ENCODE assay signal across 14 mouse cellular contexts in genomic region chr11:69528031-69528390, GRCm38 (mm10). TPM values are rescaled to one million over a fixed set of nuclear protein-coding genes. Genes with fewer than 3 reads are reported as not detected.
DNase-seq lines count a peak whose midpoint lies in the region; ATAC-seq and TF ChIP-seq lines count a peak whose summit lies in the region.
"Had no signal": no experiment of that assay in that cellular context is flagged by ENCODE, and none has a peak within 500 bp of the region (broad histone marks: within the 10 kb centered on the region; RNA-seq: fewer than 3 reads in every experiment).

No protein-coding gene starts in this region.

- no peak overlapping the region for H3K4me3 ChIP-seq in embryonic facial prominence, embryonic 13.5 days
- H3K4me3 ChIP-seq in forebrain, embryonic 14.5 days (ENCODE audit: low read depth, low read length) = no peak overlapping the region
- H3K4me3 ChIP-seq in hindbrain, postnatal 0 days (ENCODE audit: low read length) = no peak overlapping the region
- H3K4me3 ChIP-seq in midbrain, embryonic 16.5 days (ENCODE audit: low read depth, low read length) = no peak overlapping the region
- no peak overlapping the region for H3K4me3 ChIP-seq in liver, embryonic 12.5 days
- H3K4me3 ChIP-seq in kidney, adult 2 months (ENCODE audit: insufficient read depth, low read depth, low read length) = no peak overlapping the region
- H3K4me3 ChIP-seq: gastrocnemius, adult 2 months had no signal

- ATAC-seq in embryonic facial prominence, embryonic 13.5 days (ENCODE audit: insufficient number of reproducible peaks, insufficient read depth, low FRiP score, low TSS enrichment, low read depth) = no peak
- ATAC-seq in forebrain, embryonic 14.5 days = no peak
- ATAC-seq in hindbrain, postnatal 0 days = no peak
- no peak for ATAC-seq in midbrain, embryonic 16.5 days
- no peak for ATAC-seq in liver, embryonic 12.5 days

- peak overlapping the region; percentile 61 for H3K4me2 ChIP-seq in embryonic facial prominence, embryonic 13.5 days
- peak overlapping the region; percentile 56; the same call in 1 of the 2 replicates for H3K4me2 ChIP-seq in forebrain, embryonic 14.5 days (ENCODE audit: low read length)
- peak overlapping the region; percentile 48; the same call in 1 of the 2 replicates for H3K4me2 ChIP-seq in hindbrain, postnatal 0 days (ENCODE audit: low read depth, low read length)
- 0 out of 2 replicates have a peak overlapping the region, but pooled peaks have one; percentile 50 for H3K4me2 ChIP-seq in midbrain, embryonic 16.5 days (ENCODE audit: low read length)
- H3K4me2 ChIP-seq in liver, embryonic 12.5 days = no peak overlapping the region

- 84% methylated on average over 4 of the region's 4 CpGs for WGBS in embryonic facial prominence, embryonic 13.5 days
- WGBS in forebrain, embryonic 14.5 days = 61% methylated on average over 4 of the region's 4 CpGs
- WGBS in hindbrain, postnatal 0 days = 69% methylated on average over 4 of the region's 4 CpGs
- 58% methylated on average over 4 of the region's 4 CpGs for WGBS in midbrain, embryonic 16.5 days
- WGBS in liver, embryonic 12.5 days (ENCODE audit: insufficient replicate concordance) = 69% methylated on average over 4 of the region's 4 CpGs
- WGBS in kidney, adult 2 months = 95% methylated on average over 4 of the region's 4 CpGs

- DNase-seq in forebrain, embryonic 14.5 days (ENCODE audit: low spot score) = no peak
- DNase-seq in hindbrain, postnatal 0 days (ENCODE audit: low spot score) = no peak
- no peak for DNase-seq in urinary bladder, postnatal 14 days (ENCODE audit: low spot score)
- no peak for DNase-seq in kidney, adult 2 months
- DNase-seq in ovary, adult 18-20 months (ENCODE audit: low spot score) = no peak
- DNase-seq: cerebellum, adult 9-11 months; gastrocnemius, adult 2 months; heart, postnatal 36 days; liver; thymus, postnatal 36 days had no signal

- no peak for TF ChIP-seq CTCF in hindbrain, postnatal 0 days (IDR thresholded peaks at IDR 0.05; ENCODE audit: low read depth)
- no peak for TF ChIP-seq CTCF in kidney, adult 2 months (conservative IDR thresholded peaks at IDR 0.05; ENCODE audit: insufficient read depth, insufficient read length, low read depth, low read length)

- H3K27me3 ChIP-seq in embryonic facial prominence, embryonic 13.5 days = no peaks in the 10 kb centered on the region
- H3K27me3 ChIP-seq in forebrain, embryonic 14.5 days (replicated peaks; ENCODE audit: control insufficient read depth, insufficient read depth, low read length) = no peaks in the 10 kb centered on the region
- no peaks in the 10 kb centered on the region for H3K27me3 ChIP-seq in hindbrain, postnatal 0 days (ENCODE audit: insufficient read depth, low read length)
- H3K27me3 ChIP-seq in midbrain, embryonic 16.5 days (ENCODE audit: control insufficient read depth, insufficient read depth, low read depth, low read length) = no peaks in the 10 kb centered on the region
- H3K27me3 ChIP-seq in liver, embryonic 12.5 days (replicated peaks) = peaks cover 39% of the 10 kb centered on the region
- no peaks in the 10 kb centered on the region for H3K27me3 ChIP-seq in kidney, adult 2 months (replicated peaks; ENCODE audit: control insufficient read depth, insufficient read depth, low read length)

- H3K27ac ChIP-seq in embryonic facial prominence, embryonic 13.5 days = peak overlapping the region; percentile 90
- peak overlapping the region; percentile 98 for H3K27ac ChIP-seq in forebrain, embryonic 14.5 days (ENCODE audit: low read depth, low read length)
- H3K27ac ChIP-seq in hindbrain, postnatal 0 days = peak overlapping the region; percentile 92
- H3K27ac ChIP-seq in midbrain, embryonic 16.5 days (ENCODE audit: low read length) = peak overlapping the region; percentile 98
- H3K27ac ChIP-seq in liver, embryonic 12.5 days = no peak overlapping the region
- no peak overlapping the region for H3K27ac ChIP-seq in kidney, adult 2 months (ENCODE audit: insufficient read depth, low read depth, low read length)
- H3K27ac ChIP-seq: gastrocnemius, adult 2 months; kidney, embryonic 15.5 days had no signal

- no peak for TF ChIP-seq POLR2A in kidney, adult 2 months (IDR thresholded peaks at IDR 0.05; ENCODE audit: low read depth, low read length)

- no peaks in the 10 kb centered on the region for H3K36me3 ChIP-seq in embryonic facial prominence, embryonic 13.5 days
- no peaks in the 10 kb centered on the region for H3K36me3 ChIP-seq in forebrain, embryonic 14.5 days (ENCODE audit: control insufficient read depth, insufficient read depth, low read length)
- H3K36me3 ChIP-seq in hindbrain, postnatal 0 days (ENCODE audit: insufficient read depth, low read length) = no peaks in the 10 kb centered on the region
- H3K36me3 ChIP-seq in midbrain, embryonic 16.5 days (ENCODE audit: control insufficient read depth, insufficient read depth, low read length) = no peaks in the 10 kb centered on the region
- H3K36me3 ChIP-seq in liver, embryonic 12.5 days = no peaks in the 10 kb centered on the region
- no peaks in the 10 kb centered on the region for H3K36me3 ChIP-seq in kidney, adult 2 months (ENCODE audit: control insufficient read depth, insufficient read depth, low read length)
- H3K36me3 ChIP-seq: kidney, embryonic 15.5 days had no signal

- peaks cover 14% of the 10 kb centered on the region for H3K4me1 ChIP-seq in embryonic facial prominence, embryonic 13.5 days
- peaks cover 12% of the 10 kb centered on the region for H3K4me1 ChIP-seq in forebrain, embryonic 14.5 days (ENCODE audit: control insufficient read depth, insufficient read depth, low read length)
- peaks cover 6% of the 10 kb centered on the region; the same call in 1 of the 2 replicates for H3K4me1 ChIP-seq in hindbrain, postnatal 0 days (ENCODE audit: insufficient read depth, low read length)
- peaks cover 23% of the 10 kb centered on the region for H3K4me1 ChIP-seq in midbrain, embryonic 16.5 days (ENCODE audit: control insufficient read depth, insufficient read depth, low read length)
- no peaks in the 10 kb centered on the region for H3K4me1 ChIP-seq in liver, embryonic 12.5 days
- H3K4me1 ChIP-seq in kidney, adult 2 months (ENCODE audit: control insufficient read depth, insufficient read depth, low read length) = no peaks in the 10 kb centered on the region

- no peak overlapping the region for H3K9ac ChIP-seq in embryonic facial prominence, embryonic 13.5 days
- peak overlapping the region; percentile 70; the same call in 1 of the 2 replicates for H3K9ac ChIP-seq in forebrain, embryonic 14.5 days (ENCODE audit: low read length)
- H3K9ac ChIP-seq in hindbrain, postnatal 0 days (replicated peaks; ENCODE audit: low read length) = no peak overlapping the region
- peak overlapping the region; percentile 71 for H3K9ac ChIP-seq in midbrain, embryonic 16.5 days (ENCODE audit: low read depth, low read length)
- H3K9ac ChIP-seq in liver, embryonic 12.5 days = no peak overlapping the region

- no peaks in the 10 kb centered on the region for H3K9me3 ChIP-seq in embryonic facial prominence, embryonic 13.5 days
- H3K9me3 ChIP-seq in forebrain, embryonic 14.5 days (replicated peaks; ENCODE audit: control insufficient read depth, low read length) = no peaks in the 10 kb centered on the region
- no peaks in the 10 kb centered on the region for H3K9me3 ChIP-seq in hindbrain, postnatal 0 days (ENCODE audit: low read length)
- H3K9me3 ChIP-seq in midbrain, embryonic 16.5 days (replicated peaks; ENCODE audit: control insufficient read depth, low read length, poor library complexity, severe bottlenecking) = no peaks in the 10 kb centered on the region
- no peaks in the 10 kb centered on the region for H3K9me3 ChIP-seq in liver, embryonic 12.5 days (replicated peaks)
- H3K9me3 ChIP-seq: kidney, embryonic 15.5 days had no signal

RNA-seq across cellular contexts. Expression of gene Dnah2, which starts 20.9 kb away (rescaled TPM):
- 4.2 and 4.4 TPM in 2 replicates for polyA plus RNA-seq in embryonic facial prominence, embryonic 13.5 days (2015; fragmentation: Nextera tagmentation; extraction: Ambion mirVana)
- polyA plus RNA-seq in forebrain, embryonic 14.5 days (2014; fragmentation: Nextera tagmentation; extraction: Ambion mirVana) = 2.7 and 3.8 TPM in 2 replicates
- total RNA-seq in hindbrain, postnatal 0 days (2014; rRNA removed) = 3.9 and 4.9 TPM in 2 replicates
- polyA plus RNA-seq in hindbrain, postnatal 0 days (2015; fragmentation: Nextera tagmentation; extraction: Ambion mirVana) = 2.0 and 3.2 TPM in 2 replicates
- 4.4 and 5.1 TPM in 2 replicates for polyA plus RNA-seq in midbrain, embryonic 16.5 days (2015; fragmentation: Nextera tagmentation; extraction: Ambion mirVana)
- 0.06 and 0.17 TPM in 2 replicates for polyA plus RNA-seq in liver, embryonic 12.5 days (2016; fragmentation: Nextera tagmentation; extraction: Ambion mirVana)
- 0.50 and 0.73 TPM in 2 replicates for polyA plus RNA-seq in kidney, adult 2 months (2012; rRNA removed)

RNA-seq across cellular contexts. Expression of gene Efnb3, which starts 32.0 kb away (rescaled TPM):
- 43.4 and 46.3 TPM in 2 replicates for polyA plus RNA-seq in embryonic facial prominence, embryonic 13.5 days (2015; fragmentation: Nextera tagmentation; extraction: Ambion mirVana)
- 38.6 and 48.2 TPM in 2 replicates for polyA plus RNA-seq in forebrain, embryonic 14.5 days (2014; fragmentation: Nextera tagmentation; extraction: Ambion mirVana)
- 97.9 and 111 TPM in 2 replicates for total RNA-seq in hindbrain, postnatal 0 days (2014; rRNA removed)
- polyA plus RNA-seq in hindbrain, postnatal 0 days (2015; fragmentation: Nextera tagmentation; extraction: Ambion mirVana) = 93.3 and 94.4 TPM in 2 replicates
- polyA plus RNA-seq in midbrain, embryonic 16.5 days (2015; fragmentation: Nextera tagmentation; extraction: Ambion mirVana) = 165 and 178 TPM in 2 replicates
- 1.7 and 2.3 TPM in 2 replicates for polyA plus RNA-seq in liver, embryonic 12.5 days (2016; fragmentation: Nextera tagmentation; extraction: Ambion mirVana)
- 0.81 and 0.84 TPM in 2 replicates for polyA plus RNA-seq in kidney, adult 2 months (2012; rRNA removed)

RNA-seq across cellular contexts. Expression of gene Wrap53, which starts 52.0 kb away (rescaled TPM):
- 26.9 TPM in 2 replicates for polyA plus RNA-seq in embryonic facial prominence, embryonic 13.5 days (2015; fragmentation: Nextera tagmentation; extraction: Ambion mirVana)
- polyA plus RNA-seq in forebrain, embryonic 14.5 days (2014; fragmentation: Nextera tagmentation; extraction: Ambion mirVana) = 24.6 and 29.3 TPM in 2 replicates
- total RNA-seq in hindbrain, postnatal 0 days (2014; rRNA removed) = 16.4 and 19.4 TPM in 2 replicates
- polyA plus RNA-seq in hindbrain, postnatal 0 days (2015; fragmentation: Nextera tagmentation; extraction: Ambion mirVana) = 12.8 and 13.8 TPM in 2 replicates
- 19.2 and 20.9 TPM in 2 replicates for polyA plus RNA-seq in midbrain, embryonic 16.5 days (2015; fragmentation: Nextera tagmentation; extraction: Ambion mirVana)
- polyA plus RNA-seq in liver, embryonic 12.5 days (2016; fragmentation: Nextera tagmentation; extraction: Ambion mirVana) = 24.3 and 27.1 TPM in 2 replicates
- polyA plus RNA-seq in kidney, adult 2 months (2012; rRNA removed) = 19.8 and 20.7 TPM in 2 replicates

RNA-seq across cellular contexts. Expression of gene Trp53, which starts 52.1 kb away (rescaled TPM):
- 160 and 186 TPM in 2 replicates for polyA plus RNA-seq in embryonic facial prominence, embryonic 13.5 days (2015; fragmentation: Nextera tagmentation; extraction: Ambion mirVana)
- 111 and 113 TPM in 2 replicates for polyA plus RNA-seq in forebrain, embryonic 14.5 days (2014; fragmentation: Nextera tagmentation; extraction: Ambion mirVana)
- total RNA-seq in hindbrain, postnatal 0 days (2014; rRNA removed) = 33.5 and 41.5 TPM in 2 replicates
- 36.6 and 37.4 TPM in 2 replicates for polyA plus RNA-seq in hindbrain, postnatal 0 days (2015; fragmentation: Nextera tagmentation; extraction: Ambion mirVana)
- 48.9 and 57.3 TPM in 2 replicates for polyA plus RNA-seq in midbrain, embryonic 16.5 days (2015; fragmentation: Nextera tagmentation; extraction: Ambion mirVana)
- 110 TPM in 2 replicates for polyA plus RNA-seq in liver, embryonic 12.5 days (2016; fragmentation: Nextera tagmentation; extraction: Ambion mirVana)
- 48.5 and 55.0 TPM in 2 replicates for polyA plus RNA-seq in kidney, adult 2 months (2012; rRNA removed)

Comparison
In these comparisons a context has a peak if more than half of its experiments do, and no peak if none do; other contexts are left out.
1. H3K27ac ChIP-seq: peak in embryonic facial prominence, embryonic 13.5 days (single experiment), forebrain, embryonic 14.5 days (single experiment), hindbrain, postnatal 0 days (single experiment) and midbrain, embryonic 16.5 days (single experiment); none in liver, embryonic 12.5 days (single experiment) and kidney, adult 2 months (single experiment).
2. H3K9ac ChIP-seq: peak in forebrain, embryonic 14.5 days (single experiment) and midbrain, embryonic 16.5 days (single experiment); none in embryonic facial prominence, embryonic 13.5 days (single experiment), hindbrain, postnatal 0 days (single experiment) and liver, embryonic 12.5 days (single experiment).
3. RNA of gene Efnb3, which starts 32.0 kb away (polyA plus RNA-seq): 165 to 178 TPM in midbrain, embryonic 16.5 days, 93.3 to 94.4 TPM in hindbrain, postnatal 0 days, 43.4 to 46.3 TPM in embryonic facial prominence, embryonic 13.5 days and 38.6 to 48.2 TPM in forebrain, embryonic 14.5 days; 1.7 to 2.3 TPM in liver, embryonic 12.5 days and 0.81 to 0.84 TPM in kidney, adult 2 months; every median in the first group is over 10 times any median in the second.